Mouse (Mus musculus) lung, postnatal 10 days (tissue): ENCODE data around the gene Adcy7.
A peak's percentile ranks its signal among the peaks of the same experiment; 100 is the strongest.

ENCODE experiments used
- DNase-seq: peaks from one replicate; pipeline ENCODE4 v3.0.0; 2021

Gene Adcy7

DNA sequence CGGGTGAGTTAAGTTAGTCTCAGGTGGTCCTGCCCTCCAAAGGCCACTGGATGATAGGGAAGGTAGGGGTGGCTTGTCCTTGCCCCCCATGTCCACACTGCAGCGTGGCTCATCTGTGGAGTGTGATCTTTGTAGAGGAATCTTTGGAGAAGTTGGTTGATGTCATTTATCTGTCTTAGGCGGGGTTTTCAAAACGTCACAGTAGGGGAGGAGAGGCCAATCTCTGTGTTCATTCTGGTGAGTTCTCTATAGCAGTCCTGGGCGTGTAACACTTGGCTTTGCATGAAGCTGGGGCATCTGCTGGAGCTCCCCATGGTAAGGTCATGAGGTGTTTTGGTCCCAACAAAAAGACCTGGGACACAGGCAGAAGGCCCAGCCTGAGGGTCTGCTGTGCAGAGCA lies 1.9 kb downstream of the Adcy7 start:
- DNase-seq: no peak

DNA sequence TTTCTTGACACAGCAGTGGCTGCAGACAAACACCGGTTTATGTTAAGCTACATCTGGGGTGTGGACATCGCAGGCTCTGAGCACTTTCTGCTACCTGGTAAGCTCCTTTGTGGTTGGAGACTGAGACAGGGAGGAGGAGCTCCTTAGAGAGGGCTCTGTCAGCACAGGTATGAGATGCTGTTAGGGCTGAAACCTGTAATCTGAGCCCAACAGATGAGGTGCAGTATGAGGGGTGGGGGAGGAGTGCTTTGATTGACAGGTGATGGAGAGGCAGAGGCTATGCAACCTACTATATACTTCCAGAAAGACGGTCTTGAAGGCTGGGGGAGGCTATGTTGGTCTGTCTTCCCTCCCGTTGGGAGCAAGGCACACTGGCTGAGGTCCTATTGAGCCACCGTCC lies 7.0 kb downstream of the Adcy7 start:
- no peak for DNase-seq

DNA sequence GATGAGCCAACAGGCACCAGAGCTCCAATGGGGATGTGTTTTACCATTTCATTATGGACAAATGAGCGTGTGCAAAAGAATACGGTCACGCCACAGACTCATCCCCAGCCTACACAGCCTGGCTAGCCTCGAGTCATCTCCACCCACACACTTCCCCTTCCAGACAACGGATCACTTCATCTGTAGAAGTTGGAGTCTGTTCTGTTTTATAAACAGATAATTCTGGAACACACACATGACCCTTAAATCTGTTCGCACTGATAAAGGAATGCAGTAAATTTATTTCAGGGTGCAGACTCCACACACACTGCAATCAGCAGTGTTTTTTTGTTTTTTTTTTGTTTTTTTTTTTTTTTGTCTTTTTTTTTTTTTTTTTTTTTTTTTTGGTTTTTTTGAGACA lies 7.5 kb downstream of the Adcy7 start:
- peak; percentile 59 for DNase-seq

DNA sequence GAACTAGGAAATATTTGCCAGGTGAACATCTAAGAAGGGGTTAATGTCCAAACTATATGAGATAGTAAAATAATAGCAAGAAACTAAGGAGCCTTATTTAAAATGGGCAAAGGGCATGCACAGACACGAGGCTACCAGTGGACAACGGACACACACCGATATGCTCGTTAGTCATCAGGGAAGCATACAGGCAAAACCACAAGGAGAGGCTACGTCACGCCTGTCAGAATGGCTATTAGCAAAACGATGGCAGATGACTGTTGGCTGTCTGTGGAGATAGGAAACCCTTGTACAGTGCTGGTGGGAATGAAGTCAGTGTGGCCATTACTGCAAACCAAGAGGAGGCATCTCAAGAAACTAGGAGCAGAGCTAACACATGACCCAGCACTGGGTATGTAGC lies 8.7 kb downstream of the Adcy7 start:
- DNase-seq: no peak

DNA sequence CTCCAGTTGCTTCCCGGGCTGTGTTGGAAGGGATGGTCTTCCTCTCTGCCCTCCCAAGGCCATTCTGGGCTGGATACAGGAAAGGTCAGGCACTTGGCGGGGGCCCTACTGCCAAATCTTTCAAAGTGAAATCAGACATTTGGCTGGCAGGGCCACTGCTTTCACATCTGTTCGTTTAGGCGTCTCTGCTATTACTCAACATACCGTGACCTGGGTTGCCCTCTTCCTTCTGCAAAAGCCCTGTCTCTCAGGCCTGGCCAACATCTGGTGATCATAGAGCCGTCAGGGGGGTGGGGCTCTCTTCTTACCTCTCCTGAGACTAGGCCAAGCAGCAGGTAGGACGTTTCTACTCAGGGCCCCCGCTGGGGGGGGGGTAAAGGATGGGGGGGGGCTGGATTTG lies 10.5 kb downstream of the Adcy7 start:
- peak; percentile 87 for DNase-seq

DNA sequence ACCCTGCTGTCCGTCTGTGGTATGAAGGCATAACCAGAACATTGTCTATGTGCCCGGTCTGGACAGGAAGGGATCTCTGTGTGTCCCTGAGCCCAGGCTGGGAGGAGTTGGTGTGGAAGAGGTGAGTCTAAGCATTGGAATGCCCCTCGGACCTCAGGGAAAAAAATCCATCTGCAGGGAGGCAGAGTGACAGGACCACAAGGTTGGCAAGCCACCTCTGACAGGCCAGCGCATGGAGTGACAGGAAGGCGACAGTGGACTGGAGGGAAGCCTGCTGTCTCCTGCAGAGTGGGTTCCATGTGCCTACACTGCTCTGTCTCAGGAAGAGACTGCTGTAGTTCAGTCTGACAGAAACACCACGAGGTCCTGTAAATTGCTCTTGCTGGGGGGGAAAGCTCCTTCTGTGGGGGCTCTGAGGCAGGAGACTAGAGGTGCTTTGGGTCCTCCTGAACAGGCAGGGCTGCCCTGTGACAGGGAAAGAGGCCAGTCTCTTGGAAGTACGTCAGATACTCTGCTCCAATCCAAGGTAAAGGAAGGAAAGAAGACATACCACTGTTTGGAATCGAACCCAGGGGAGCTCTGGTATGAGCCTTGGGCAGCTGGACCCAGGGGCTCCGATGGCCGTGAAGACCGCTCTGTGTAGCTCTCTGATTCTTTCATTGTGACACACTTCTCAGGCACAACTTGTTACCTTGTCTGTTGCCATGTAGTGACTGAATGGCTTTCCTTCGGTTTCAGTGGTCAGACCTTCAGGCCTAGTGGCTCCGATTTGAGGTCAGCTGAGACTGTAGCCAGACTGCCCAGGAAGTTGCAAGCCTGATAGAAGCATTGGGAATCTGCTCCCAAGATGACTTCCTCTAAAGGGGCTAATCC lies 11.3 kb downstream of the Adcy7 start:
- no peak for DNase-seq

DNA sequence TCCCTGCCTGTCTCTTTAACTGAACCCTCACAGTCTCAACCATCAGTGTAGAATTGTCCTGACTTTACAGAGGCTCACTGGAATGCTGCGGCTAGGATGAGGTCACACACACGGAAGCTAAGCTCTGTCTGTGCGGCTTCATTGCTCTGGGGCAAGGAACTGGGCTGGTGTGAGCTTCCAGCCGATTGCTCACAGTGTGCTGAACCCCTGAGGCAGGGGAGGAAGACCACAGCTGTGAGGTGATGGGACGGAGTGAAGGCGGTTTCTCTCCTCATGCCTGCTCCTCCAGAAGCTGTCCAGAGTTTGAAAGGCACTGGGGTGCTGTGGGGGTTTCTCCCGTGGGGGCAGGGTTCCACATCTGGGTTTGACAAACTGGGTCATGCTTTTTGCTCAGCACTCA lies 12.5 kb downstream of the Adcy7 start:
- peak; percentile 58 for DNase-seq

DNA sequence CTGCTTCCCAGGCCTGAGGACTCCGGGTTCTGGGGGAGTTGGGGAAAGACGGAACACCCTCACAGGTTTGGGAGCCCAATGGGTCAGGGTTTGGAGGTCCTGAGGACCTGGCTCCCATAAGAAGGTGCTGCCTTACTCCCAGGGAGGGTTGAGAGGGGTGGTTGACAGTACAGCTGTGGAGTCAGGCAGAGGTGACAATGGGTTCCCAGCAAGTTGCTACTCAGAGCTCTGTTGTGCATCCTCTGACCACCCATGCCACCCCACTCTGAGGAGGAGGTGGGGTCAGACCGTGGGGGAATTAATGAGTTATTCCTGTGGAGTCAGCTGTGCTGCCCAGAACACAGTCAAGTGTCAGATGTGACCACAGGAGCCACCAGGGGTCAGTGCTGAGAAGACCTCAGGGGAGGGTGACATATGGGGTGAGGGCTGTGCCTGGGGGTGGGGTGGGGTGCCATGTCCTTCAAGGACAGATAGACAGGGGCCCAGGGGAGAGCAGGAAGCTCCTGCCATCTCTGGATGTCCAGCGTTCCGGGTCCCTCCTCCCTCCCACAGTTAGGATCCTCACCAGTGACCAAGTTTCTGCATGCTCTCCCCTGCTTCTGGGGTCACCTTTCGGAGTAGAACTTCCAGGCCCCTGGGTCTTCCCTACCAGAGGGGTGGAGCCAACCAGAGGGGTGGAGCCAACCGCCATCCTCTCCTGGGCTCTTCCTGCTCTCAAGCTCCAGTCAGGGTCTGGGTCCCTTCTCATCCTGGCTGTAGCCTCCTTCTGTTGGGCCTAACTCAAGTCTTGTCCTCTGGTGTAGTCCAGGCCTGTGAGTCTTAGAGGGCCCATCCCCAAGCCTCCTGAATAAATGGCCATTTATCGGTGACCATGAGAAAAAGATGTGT lies 13.5 kb downstream of the Adcy7 start:
- DNase-seq: peak; percentile 66

DNA sequence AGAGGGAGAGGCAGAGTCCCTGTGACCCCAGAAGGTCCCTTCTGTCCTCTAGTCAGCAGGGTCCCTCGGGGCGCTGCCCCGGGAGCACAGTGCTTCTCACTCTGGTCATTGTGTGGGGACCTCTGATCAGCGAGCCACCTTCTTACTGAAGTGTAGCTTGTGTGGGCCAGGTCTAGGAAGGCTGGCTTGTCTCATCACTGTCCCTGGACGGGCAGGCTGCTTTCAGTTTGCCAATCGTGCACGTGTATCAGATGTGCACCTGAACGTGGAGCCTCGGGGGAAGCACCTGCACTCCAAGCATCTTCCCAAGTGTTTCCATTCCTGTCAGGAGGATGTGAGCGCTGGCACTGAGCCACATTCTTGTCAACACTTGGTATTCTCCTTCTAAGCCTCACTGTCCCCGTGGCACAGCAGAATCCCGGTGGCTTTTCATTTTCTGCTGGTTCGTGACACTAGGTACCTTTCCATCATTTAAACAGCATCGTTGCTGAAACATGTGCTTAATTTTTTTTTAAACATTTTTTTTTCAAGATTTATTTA lies 14.3 kb downstream of the Adcy7 start:
- DNase-seq: no peak

DNA sequence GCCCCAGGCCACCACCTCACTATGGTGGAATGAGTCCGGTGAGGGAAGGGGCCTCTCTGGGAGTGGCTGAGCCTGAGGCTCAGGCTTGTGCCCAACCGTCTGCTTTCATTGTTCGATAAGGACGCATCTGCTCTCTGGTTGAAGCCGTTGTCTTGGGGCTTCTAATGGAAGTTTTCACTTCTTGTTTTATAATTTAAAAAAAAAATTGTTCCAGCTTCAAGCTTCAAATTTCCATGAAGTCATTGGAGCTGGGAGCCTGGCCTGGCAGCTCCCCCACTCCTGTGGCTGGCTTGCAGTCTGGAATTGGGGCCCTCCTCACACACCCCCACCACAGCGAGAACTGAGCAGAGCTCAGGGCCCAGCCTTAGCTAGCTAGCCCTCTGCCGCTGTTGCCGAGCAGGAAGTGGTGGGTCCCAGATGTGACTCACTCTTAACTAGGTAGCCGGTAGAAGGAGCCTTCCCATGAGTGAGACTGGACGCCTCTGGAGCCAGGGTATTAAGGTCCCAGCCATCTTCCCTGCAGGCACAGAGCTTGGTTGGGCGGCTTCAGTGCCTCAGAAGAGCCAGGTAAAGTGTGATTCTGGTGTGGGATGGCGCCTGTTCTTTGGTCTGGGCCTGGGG lies 16.5 kb downstream of the Adcy7 start:
- peak; percentile 74 for DNase-seq

DNA sequence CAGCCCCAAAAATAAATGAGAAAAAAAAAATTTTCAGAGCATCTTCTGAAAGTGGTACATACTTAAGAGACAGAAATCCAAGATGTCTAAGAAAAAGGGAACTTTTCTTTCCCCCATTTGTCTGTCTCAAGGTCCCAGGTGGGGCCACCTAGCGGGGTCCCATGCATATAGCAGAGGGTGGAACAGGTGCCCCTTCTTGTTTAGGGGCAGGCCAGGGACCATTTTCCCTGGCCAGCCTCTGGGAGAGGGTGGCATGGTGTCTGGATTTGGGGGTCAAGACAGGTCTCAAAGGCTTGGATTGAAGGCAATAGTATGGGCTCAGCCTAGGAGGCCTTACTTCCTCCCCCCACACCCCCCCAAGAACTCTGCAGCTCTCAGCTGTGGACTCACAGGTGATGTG lies 17.7 kb downstream of the Adcy7 start:
- no peak for DNase-seq

DNA sequence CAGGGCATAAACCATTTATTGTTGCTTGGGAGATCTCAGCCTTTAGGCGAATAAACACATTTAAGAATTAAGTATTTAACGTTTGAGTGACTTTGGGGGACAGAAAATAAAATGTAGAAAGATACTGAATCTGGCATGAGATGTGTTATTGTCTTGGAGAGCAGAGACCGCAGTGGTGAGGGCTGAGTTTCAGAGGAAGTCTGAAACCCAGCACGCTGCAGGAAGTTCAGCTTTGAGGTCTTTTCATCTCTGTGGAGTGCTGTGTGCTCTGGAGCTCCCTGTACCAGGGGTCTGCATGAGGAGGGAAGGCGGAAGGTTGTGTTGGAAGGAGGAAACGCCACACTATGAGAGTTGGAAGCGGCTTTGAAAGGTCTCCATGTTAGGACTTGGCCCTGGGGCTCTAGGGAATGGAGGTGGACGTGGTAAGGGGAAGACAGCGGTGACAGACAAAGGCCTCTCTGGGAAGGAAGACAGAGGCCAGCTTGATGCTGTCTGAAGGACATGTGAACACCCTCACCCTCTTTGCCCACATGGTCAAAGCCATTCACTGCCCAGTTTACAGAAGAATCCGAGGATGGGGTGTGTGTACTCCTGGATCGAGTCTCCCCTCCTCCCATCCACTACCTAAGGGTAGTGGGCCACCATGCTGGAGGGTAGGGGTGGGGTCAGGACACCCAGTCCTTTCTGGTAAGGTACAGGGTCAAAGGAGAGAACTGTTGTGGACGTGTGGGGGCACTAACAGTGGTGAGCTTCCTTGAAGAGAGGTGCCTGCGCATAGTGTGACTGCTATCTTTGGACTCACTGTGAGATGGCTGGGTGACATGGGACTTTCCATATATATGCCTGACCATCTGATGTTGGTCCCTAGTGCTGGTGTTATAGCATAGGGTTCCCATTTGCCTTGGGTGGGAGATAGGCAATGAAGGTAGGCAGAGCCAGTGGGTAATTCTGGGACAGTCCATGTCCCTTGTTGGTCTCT lies 18.4 kb downstream of the Adcy7 start:
- DNase-seq: no peak

DNA sequence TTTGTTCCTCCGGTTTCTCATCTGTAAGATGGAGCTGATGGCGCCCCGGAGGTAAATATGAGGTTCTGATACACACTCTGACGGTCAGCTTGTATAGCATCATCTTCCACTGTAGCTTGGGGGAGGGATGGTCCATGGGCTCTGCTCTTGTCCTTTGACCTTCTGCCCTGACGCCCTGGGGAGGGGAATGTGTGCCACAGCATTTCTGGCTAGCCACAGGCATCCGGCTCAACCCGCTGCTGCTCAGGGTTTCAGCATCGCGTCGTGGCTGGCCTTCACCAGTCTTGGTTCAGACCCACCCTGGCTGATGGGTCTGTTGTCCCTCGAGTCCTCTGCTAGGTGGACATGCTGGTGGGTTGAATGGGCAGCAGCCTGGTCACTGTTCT lies 19.1 kb downstream of the Adcy7 start:
- no peak for DNase-seq

DNA sequence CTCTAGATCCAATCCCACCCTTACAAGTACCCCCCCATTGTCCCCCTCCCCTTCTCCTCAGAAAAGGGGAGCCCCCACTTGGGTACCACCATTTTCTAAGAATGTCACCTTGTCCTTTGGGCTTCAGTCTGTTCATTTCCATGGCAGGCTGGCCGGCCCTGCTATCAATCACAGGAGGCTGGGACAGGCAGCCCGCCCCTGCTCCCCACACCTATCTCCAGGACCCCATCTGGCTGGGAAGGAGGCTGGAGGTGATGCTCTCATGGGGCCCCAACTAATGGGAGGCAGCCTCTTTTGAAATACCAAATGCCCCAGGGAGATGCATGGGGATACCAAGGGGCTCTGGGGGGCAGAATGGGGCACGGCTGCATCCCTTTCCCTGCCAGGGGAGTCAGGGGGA lies 20.7 kb downstream of the Adcy7 start:
- DNase-seq: no peak

DNA sequence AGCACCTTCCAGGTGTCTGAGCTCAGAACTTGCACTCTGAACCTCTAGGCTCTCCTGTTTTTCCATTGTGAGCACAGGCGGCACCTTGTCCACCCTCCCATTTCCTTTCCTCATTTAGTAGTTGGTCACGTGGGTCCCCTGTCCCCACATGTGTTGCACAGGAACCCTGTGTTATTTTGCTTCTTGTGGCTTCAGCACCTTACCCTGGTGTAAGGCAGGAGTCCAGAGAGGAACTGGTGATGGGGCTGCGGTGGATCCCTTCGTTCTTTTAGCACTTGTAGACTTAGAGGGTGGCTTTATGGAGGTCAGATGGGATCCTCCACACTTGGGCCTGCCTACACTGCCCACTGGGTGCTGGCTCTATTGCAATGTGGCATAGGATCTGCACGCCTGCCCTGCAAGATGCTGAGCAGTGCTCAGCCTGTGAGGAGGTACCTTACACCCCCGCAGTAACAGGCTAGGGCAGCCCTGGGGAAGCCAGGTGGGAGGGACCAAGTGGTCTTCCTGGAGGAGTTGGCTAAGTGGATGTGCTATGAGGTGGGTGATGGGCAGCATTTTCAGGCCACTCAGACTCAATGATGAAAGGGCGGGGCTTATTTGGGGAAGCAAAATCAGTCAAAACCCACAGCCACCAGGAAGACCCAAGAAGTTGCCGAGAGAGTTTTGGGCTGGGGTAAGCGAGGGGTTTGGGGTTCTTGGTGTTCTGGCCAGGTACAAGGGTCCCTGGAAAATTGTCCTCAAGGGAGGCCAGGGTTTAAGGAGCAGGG lies 21.6 kb downstream of the Adcy7 start:
- no peak for DNase-seq

DNA sequence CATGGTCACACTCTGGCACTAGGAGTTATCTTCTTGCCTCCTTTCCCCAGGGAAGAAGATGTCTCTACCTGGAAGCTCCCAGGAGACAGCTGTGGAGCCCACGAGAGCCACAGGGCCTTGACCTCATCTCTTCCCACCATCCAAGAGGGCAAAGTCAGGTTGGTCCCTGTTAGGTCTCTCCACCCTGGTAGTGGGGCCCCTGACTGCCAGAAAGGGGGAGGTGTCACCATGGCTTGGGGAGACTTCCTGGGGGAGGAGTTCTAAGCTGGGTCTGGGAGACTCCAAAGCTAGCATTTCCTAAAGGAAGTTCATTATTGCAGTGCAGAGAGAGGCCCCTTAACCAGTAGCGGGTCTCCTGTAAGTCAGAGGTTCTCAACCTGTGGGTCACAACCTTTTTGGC lies 22.8 kb downstream of the Adcy7 start:
- DNase-seq: no peak

DNA sequence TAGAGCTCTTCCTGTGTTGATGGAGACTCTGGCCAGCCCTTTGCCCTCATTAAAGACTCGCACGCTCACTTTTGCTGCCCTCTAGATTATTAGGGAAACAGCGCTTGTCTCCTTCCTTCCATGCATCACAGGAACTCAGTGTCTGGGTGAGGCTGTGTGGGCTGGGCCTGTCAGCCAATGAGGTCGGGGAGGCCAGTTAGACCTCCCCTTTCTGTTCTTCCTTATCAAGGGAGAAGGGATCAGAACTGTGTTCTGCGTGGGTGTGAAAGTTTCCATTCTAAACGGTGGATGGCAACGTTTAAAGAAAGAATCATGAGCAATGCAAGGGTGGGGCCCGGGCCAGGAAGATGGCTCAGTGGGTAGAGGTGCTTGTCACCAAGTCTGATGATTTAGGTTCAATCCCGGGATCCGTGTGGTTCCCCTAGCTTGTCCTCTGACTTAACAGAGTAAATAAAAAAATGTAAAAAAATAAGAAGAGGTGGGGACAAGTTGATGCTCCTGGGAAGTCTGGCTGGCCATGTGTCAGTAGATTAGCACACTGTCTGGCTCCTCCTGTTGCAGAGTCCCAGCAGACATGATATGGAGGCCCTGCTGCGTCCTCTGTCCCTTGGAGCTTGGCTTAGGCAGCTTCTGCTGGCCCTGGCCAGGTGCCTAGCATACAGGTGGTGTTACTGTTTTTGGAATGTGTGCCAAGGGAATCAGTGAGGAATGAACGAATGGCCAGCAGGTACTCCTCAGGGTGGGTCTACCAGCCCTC lies 26.0 kb downstream of the Adcy7 start:
- DNase-seq: no peak

DNA sequence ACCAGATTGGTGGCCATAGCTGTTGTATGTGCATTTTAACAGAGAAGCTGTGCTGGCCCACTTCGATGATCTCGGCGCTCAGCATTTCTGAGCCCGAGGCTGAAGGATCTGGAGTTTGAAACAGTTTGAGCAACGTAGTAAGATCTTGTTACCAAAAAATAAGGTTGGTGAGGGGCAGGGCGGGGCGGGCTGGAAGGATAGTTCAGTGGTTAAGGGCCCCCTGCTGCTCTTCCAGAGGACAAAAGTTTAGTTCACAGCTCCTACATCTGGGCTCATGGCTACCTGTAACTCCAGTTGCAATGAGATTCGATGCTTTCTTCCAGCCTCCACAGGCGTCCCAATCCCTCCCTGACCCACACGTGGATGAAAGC lies 26.5 kb downstream of the Adcy7 start:
- no peak for DNase-seq

DNA sequence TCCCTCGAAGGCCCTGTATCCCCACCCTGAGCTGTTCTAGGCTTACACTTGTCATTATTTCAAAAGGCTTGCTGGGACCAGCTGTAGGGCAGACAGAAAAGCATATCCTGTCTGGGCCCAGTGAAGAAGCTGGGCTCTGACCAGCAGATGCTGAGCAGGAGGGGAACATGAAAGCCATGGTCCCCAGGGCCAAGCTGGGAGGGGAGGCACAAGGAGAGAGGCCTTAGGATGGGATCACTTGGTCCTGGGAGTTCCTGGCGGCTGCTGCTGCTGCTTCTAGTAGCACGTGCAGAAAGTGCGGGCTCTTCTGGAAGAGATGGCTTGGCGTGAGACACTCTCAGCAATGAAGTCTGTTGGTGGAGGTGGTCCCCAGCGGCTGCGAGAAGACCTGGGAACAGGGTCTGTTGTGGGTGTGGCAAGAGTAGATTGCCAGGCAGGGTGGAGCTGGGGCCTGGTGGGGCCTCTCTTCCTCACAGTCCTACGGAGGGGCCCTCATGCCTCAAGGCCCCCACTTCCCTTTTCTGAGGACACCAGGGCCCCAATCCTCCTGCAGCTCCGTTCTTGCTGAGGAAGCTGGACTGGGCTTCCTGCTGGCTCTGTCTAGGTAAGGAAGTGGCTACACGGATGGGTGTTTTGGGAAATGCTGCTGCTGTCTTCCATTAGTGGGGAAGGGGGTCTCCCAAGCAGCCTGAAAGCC lies 27.9 kb downstream of the Adcy7 start:
- no peak for DNase-seq
